Mouse (Mus musculus) myocyte (in vitro differentiated cells): Measurements from ENCODE around the gene Tmem11. TPM values are rescaled to one million over a fixed set of nuclear protein-coding genes. Genes with fewer than 3 reads are reported as not detected.

Source experiments
- H3K27me3 ChIP-seq: one replicate; pipeline ENCODE4 v1.6.1; 2011; ENCODE audit not compliant: control insufficient read depth, insufficient read depth, insufficient read length
- H3K36me3 ChIP-seq: one replicate; pipeline ENCODE4 v1.6.1; 2011; ENCODE audit not compliant: control insufficient read depth, insufficient read depth
- H3K4me2 ChIP-seq: one replicate; pipeline ENCODE4 v1.6.1; 2011; ENCODE audit warnings: low read depth, control low read depth
- H3K4me3 ChIP-seq: one replicate; pipeline ENCODE4 v1.5.1; 2011; ENCODE audit warnings: mild to moderate bottlenecking, control low read depth, moderate library complexity
- H3K79me2 ChIP-seq: one replicate; pipeline ENCODE4 v1.6.1; 2011; ENCODE audit not compliant: control insufficient read depth, insufficient read depth
- H3ac ChIP-seq: one replicate; pipeline ENCODE4 v1.6.1; 2011; ENCODE audit not compliant: control insufficient read depth, insufficient read length
- CEBPB ChIP-seq: IDR thresholded peaks from 2 replicates; pipeline ENCODE4 v1.6.1; 2011; ENCODE audit warnings: mild to moderate bottlenecking, moderate library complexity; ENCODE audit not compliant: poor library complexity, insufficient read depth, severe bottlenecking
- E2F4 ChIP-seq: IDR thresholded peaks from one replicate; pipeline ENCODE4 v1.6.1; 2011; ENCODE audit warnings: mild to moderate bottlenecking, control low read depth, moderate library complexity; ENCODE audit not compliant: insufficient read depth
- MAX ChIP-seq: IDR thresholded peaks from one replicate; pipeline ENCODE4 v1.6.1; 2011; ENCODE audit warnings: low read depth, mild to moderate bottlenecking, control low read depth
- MYOD1 ChIP-seq, 3 experiments: IDR thresholded peaks; one replicate each; pipeline ENCODE4 v1.6.1; 2011; ENCODE audit warnings: control low read depth in 2 of 3, low read depth in 2 of 3, mild to moderate bottlenecking in 2 of 3, moderate library complexity in 1 of 3; ENCODE audit not compliant: insufficient read length in 2 of 3, control insufficient read depth in 1 of 3
- MYOG ChIP-seq, 3 experiments: IDR thresholded peaks; one replicate each; pipeline ENCODE4 v1.6.1; 2011; ENCODE audit warnings: control low read depth in 2 of 3, low read depth in 2 of 3, mild to moderate bottlenecking in 2 of 3; ENCODE audit not compliant: insufficient read length in 2 of 3, control insufficient read depth in 1 of 3, insufficient read depth in 1 of 3
- POLR2A ChIP-seq: IDR thresholded peaks from one replicate; pipeline ENCODE4 v1.6.1; 2011; ENCODE audit warnings: low read depth, mild to moderate bottlenecking, control low read depth, moderate library complexity; ENCODE audit not compliant: insufficient read length
- POLR2AphosphoS2 ChIP-seq: IDR thresholded peaks from one replicate; pipeline ENCODE4 v1.6.1; 2011; ENCODE audit warnings: low read depth, control low read depth; ENCODE audit not compliant: insufficient read length
- REST ChIP-seq: IDR thresholded peaks from one replicate; pipeline ENCODE4 v1.6.1; 2011; ENCODE audit warnings: mild to moderate bottlenecking, control low read depth, moderate library complexity; ENCODE audit not compliant: insufficient read depth, insufficient read length
- SRF ChIP-seq: IDR thresholded peaks from one replicate; pipeline ENCODE4 v1.6.1; 2011; ENCODE audit warnings: low read depth; ENCODE audit not compliant: control insufficient read depth, insufficient read length
- TCF12 ChIP-seq: IDR thresholded peaks from one replicate; pipeline ENCODE4 v1.6.1; 2011; ENCODE audit warnings: mild to moderate bottlenecking, control low read depth; ENCODE audit not compliant: poor library complexity, insufficient read depth, severe bottlenecking
- TCF3 ChIP-seq: IDR thresholded peaks from one replicate; pipeline ENCODE4 v1.6.1; 2011; ENCODE audit warnings: low read depth, control low read depth; ENCODE audit not compliant: insufficient read length
- USF1 ChIP-seq: IDR thresholded peaks from one replicate; pipeline ENCODE4 v1.6.1; 2011; ENCODE audit warnings: low read depth, mild to moderate bottlenecking, control low read depth, moderate library complexity
- polyA plus RNA-seq: library from polyadenylated mRNA; unstranded; fragments of >200 nt; fragmentation: generic; extraction: Trizol; gene quantifications from one replicate; pipeline ENCODE4 v1.2.1, GENCODE M21; 2012; ENCODE audit warnings: missing spikeins

Gene Tmem11
- polyA plus RNA-seq, 1 experiment = 68.7 TPM

DNA sequence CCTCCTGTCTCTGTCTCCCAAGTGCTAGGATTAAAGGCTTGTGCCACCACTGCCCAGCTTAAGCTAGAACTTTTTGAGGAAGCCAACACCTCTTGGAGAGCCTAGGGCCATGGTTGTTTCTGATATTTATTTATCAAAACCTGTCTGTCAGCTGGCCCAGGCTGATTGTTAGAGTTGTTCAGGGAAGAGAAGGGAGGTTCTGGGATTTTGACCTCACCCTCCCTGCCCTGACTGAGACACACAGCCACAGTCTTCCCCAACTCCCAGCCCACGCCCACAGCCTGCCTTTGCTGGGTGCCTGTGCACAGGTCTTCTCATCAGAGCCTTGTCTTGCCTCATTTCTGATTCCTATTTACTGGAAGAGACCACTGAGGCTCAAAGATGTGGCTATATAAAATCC is 43.1 kb upstream of the Tmem11 start:
- TF ChIP-seq REST (no peak), POLR2AphosphoS2 (no peak), POLR2A (no peak), SRF (no peak), E2F4 (no peak), USF1 (no peak), MYOD1 (IDR thresholded peaks at IDR 0.05; ENCODE audit: control insufficient read depth in 1 of 3, insufficient read length in 2 of 3, low read depth in 2 of 3) (no peak), TCF12 (no peak), CEBPB (no peak), MAX (no peak), TCF3 (no peak), MYOG (IDR thresholded peaks at IDR 0.05; ENCODE audit: control insufficient read depth in 1 of 3, insufficient read depth in 1 of 3, insufficient read length in 2 of 3, low read depth in 2 of 3) (no peak)
- no peak overlapping the region for H3K4me3 ChIP-seq
- H3ac ChIP-seq = no peak overlapping the region
- no peaks in the 10 kb centered on the region for H3K79me2 ChIP-seq
- H3K36me3 ChIP-seq = peaks cover 4% of the 10 kb centered on the region
- no peaks in the 10 kb centered on the region for H3K27me3 ChIP-seq
- no peak overlapping the region for H3K4me2 ChIP-seq

DNA sequence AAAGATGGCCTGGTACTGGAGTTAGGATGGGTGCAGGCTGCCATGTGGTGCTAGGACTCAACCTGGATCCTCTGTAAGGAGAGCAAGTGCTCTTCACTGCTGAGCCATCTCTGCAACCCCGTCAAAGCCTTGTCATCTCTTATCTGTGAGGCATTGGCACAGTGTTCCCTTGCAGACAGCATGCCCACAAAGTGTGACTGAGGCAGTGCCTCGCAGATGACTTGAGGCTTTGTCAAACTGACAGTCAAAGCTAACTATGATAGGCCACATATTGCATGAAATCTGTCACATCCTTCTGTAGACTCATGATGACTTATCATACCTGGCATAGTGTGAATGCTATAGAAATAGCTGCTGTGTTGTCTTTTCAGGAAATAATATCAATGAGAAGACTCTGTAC is 40.9 kb upstream of the Tmem11 start:
- Histone ChIP-seq H3K79me2 (no peaks in the 10 kb centered on the region), H3K36me3 (peaks cover 4% of the 10 kb centered on the region), H3K4me2 (no peak overlapping the region), H3K4me3 (no peak overlapping the region), H3K27me3 (no peaks in the 10 kb centered on the region), H3ac (no peak overlapping the region)
- TF ChIP-seq E2F4 = no peak
- TF ChIP-seq USF1 = no peak
- TF ChIP-seq MAX = no peak
- TF ChIP-seq SRF = no peak
- no peak for TF ChIP-seq MYOG (IDR thresholded peaks at IDR 0.05; ENCODE audit: control insufficient read depth in 1 of 3, insufficient read depth in 1 of 3, insufficient read length in 2 of 3, low read depth in 2 of 3)
- no peak for TF ChIP-seq REST
- no peak for TF ChIP-seq TCF3
- TF ChIP-seq POLR2A = no peak
- TF ChIP-seq POLR2AphosphoS2 = no peak
- no peak for TF ChIP-seq CEBPB
- TF ChIP-seq MYOD1 (IDR thresholded peaks at IDR 0.05; ENCODE audit: control insufficient read depth in 1 of 3, insufficient read length in 2 of 3, low read depth in 2 of 3) = no peak
- no peak for TF ChIP-seq TCF12

DNA sequence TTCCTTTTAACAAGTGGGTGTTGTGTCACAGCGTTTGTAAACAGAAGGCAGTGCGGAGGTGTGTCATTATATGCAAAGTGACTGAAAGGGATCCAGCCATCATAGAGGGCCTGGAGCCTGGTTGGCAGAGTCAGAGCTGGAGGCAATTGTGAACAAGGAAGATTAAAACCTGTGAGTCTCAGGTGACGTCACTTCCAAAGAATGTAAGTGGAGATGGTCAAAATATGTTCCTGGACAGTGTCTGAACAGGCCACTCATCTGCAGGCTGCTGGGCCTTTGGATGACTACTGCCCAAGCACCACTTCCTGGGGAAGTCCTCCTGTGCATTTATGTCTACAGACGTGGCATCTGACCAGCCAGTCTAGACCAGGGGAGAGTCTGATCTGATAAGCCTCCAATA is 36.1 kb upstream of the Tmem11 start:
- Histone ChIP-seq H3K4me3 (no peak overlapping the region), H3K27me3 (no peaks in the 10 kb centered on the region), H3K4me2 (peak overlapping the region; percentile 98), H3K79me2 (peaks cover 10% of the 10 kb centered on the region), H3ac (no peak overlapping the region), H3K36me3 (no peaks in the 10 kb centered on the region)
- no peak for TF ChIP-seq CEBPB
- TF ChIP-seq POLR2A = no peak
- TF ChIP-seq USF1 = no peak
- TF ChIP-seq TCF12 = no peak
- TF ChIP-seq POLR2AphosphoS2 = no peak
- no peak for TF ChIP-seq SRF
- no peak for TF ChIP-seq TCF3
- no peak for TF ChIP-seq REST
- TF ChIP-seq MYOD1 (IDR thresholded peaks at IDR 0.05; ENCODE audit: control insufficient read depth in 1 of 3, insufficient read length in 2 of 3, low read depth in 2 of 3) = no peak
- TF ChIP-seq MAX = no peak
- no peak for TF ChIP-seq MYOG (IDR thresholded peaks at IDR 0.05; ENCODE audit: control insufficient read depth in 1 of 3, insufficient read depth in 1 of 3, insufficient read length in 2 of 3, low read depth in 2 of 3)
- no peak for TF ChIP-seq E2F4

DNA sequence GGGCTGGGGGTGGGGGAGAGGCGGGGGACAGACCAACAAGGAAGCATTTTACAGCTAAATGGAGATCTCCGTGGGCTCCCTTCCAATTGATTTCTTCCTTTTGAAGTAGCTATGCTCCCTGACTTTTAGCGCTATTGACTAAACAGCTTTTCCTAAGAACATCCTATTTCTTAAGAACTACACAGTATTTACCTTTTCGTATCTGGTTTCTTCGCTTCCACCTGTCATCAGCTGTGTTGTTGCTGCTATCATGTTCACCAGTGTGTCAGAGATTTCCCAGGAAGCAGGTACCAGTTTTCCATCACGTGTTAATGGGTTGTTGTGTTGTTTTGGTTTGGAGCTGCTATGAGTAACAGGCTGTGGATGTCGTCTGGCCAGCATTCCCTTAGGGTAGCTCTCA is 35.4 kb upstream of the Tmem11 start, which contains the start of gene Natd1:
Natd1 (minus strand) TSS at position 260 of the 400 bp plus-strand sequence.
- no peak for TF ChIP-seq MYOD1 (IDR thresholded peaks at IDR 0.05; ENCODE audit: control insufficient read depth in 1 of 3, insufficient read length in 2 of 3, low read depth in 2 of 3)
- peak; percentile 40 for TF ChIP-seq USF1
- no peak for TF ChIP-seq POLR2A

More for the DNA sequence above, 35.4 kb upstream of the Tmem11 start, which contains the start of gene Natd1:
- Histone ChIP-seq H3ac (peak within 1 kb of the TSS; percentile 55), H3K4me3 (peak within 1 kb of the TSS; percentile 45), H3K36me3 (no peaks in the 10 kb centered on the region), H3K27me3 (no peaks in the 10 kb centered on the region), H3K79me2 (peaks cover 10% of the 10 kb centered on the region), H3K4me2 (peak within 1 kb of the TSS; percentile 98)
